Mouse (Mus musculus): Measurements from ENCODE around the gene Selenom.

DNA sequence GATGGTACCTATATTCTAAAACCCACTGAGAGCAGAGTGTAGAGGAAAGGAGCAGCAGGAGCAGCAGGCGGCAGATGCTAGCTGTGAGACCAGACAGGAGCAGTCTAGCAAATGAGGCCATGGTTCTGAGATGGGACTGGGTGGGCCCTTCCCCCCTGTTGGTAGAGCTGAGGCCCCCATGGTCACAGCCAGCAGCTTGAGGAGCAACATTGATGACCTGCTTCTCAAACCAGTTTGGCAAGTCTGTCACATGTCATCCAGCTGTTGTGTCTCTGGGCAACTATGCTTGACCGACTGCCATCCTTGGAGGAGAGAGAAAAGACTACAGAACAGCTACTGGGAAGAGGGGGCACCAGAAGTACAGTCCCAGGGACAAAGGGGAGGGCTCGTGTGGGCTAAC is 27.4 kb downstream of the Selenom start:
- no peak for TF ChIP-seq POLR2A (IDR thresholded peaks at IDR 0.05; ENCODE audit: low read depth, low read length)
- TF ChIP-seq ZMIZ1 (IDR thresholded peaks at IDR 0.05; ENCODE audit: low read depth, low read length), result no peak

All from CH12.LX (cell line).